Mouse (Mus musculus) 3134 (cell line): ENCODE measurements at regions not wholly inside any gene's neighbourhood (a gene's known extent, or its start where the extent isn't known, plus 50 kb on each side); places are given as distances from the start of the nearest gene placed in this dataset.

Source experiments
- DNase-seq: peaks from one replicate; pipeline ENCODE4 v3.0.0-alpha.2; 2011; ENCODE audit warnings: low spot score; ENCODE audit not compliant: insufficient read length; ENCODE audit errors: extremely low read depth

- DNase-seq: no peak
These were observed 64.1 kb upstream of the Ranbp3l start for GRCm38 (mm10) chr15:8903651-8904050.

GRCm38 (mm10) chr15:8897487-8898158 is 70.1 kb upstream of the Ranbp3l start:
- DNase-seq: no peak

GRCm38 (mm10) chr15:8896856-8897255 is 70.9 kb upstream of the Ranbp3l start:
- DNase-seq: no peak

GRCm38 (mm10) chr15:8896391-8896790 is 71.4 kb upstream of the Ranbp3l start:
- no peak for DNase-seq

- no peak for DNase-seq
These were observed 82.2 kb upstream of the Ranbp3l start for GRCm38 (mm10) chr15:8885585-8885984.

GRCm38 (mm10) chr15:8884608-8885467 is 82.9 kb upstream of the Ranbp3l start:
- DNase-seq: no peak

- no peak for DNase-seq
These were observed 84.7 kb upstream of the Ranbp3l start for GRCm38 (mm10) chr15:8882880-8883539.

GRCm38 (mm10) chr15:8874884-8875493 is 92.8 kb upstream of the Ranbp3l start:
- no peak for DNase-seq

GRCm38 (mm10) chr15:8868021-8868420 is 99.7 kb upstream of the Ranbp3l start:
- DNase-seq: no peak

GRCm38 (mm10) chr15:8867160-8867891 is 100.4 kb upstream of the Ranbp3l start:
- DNase-seq: no peak

- no peak for DNase-seq
These were observed 102.4 kb upstream of the Ranbp3l start for GRCm38 (mm10) chr15:8865089-8865933.

GRCm38 (mm10) chr15:8856419-8857084 is 111.2 kb upstream of the Ranbp3l start:
- no peak for DNase-seq

- DNase-seq: no peak
These were observed 112.2 kb upstream of the Ranbp3l start for GRCm38 (mm10) chr15:8855511-8855910.

GRCm38 (mm10) chr15:8854336-8854735 is 113.4 kb upstream of the Ranbp3l start:
- DNase-seq: peak; percentile 10

GRCm38 (mm10) chr15:8850996-8851395 is 116.8 kb upstream of the Ranbp3l start:
- DNase-seq: peak; percentile 11

GRCm38 (mm10) chr15:8849413-8849812 is 118.3 kb upstream of the Ranbp3l start:
- no peak for DNase-seq

- DNase-seq: no peak
These were observed 125.6 kb upstream of the Ranbp3l start for GRCm38 (mm10) chr15:8842129-8842528.

GRCm38 (mm10) chr15:8839462-8839861 is 128.3 kb upstream of the Ranbp3l start:
- DNase-seq: no peak

- DNase-seq: no peak
These were observed 123.6 kb upstream of the Slc1a3 start for GRCm38 (mm10) chr15:8834151-8834550.
